Mouse (Mus musculus) hindbrain, embryonic 16.5 days (tissue): ENCODE results near the gene Lrit3. TPM values are rescaled to one million over a fixed set of nuclear protein-coding genes. Genes with fewer than 3 reads are reported as not detected.

Source experiments
- ATAC-seq: fragments of 200-750 bp; cut with Nextera tagmentation; 2 replicates; pipeline ENCODE4 v1.8.0; 2017; ENCODE audit warnings: moderate TSS enrichment, moderate library complexity
- H3K27ac ChIP-seq: fragments of 300-500 bp; sonication (generic); 2 replicates; pipeline ENCODE4 v1.5.1; 2014; ENCODE audit warnings: low read depth, mild to moderate bottlenecking, control low read depth, low read length, moderate library complexity
- H3K27me3 ChIP-seq: fragments of 300-500 bp; sonication (generic); replicated peaks from 2 replicates; pipeline ENCODE4 v1.6.1; 2014; ENCODE audit warnings: low read length; ENCODE audit not compliant: control insufficient read depth, insufficient read depth
- H3K36me3 ChIP-seq: fragments of 300-500 bp; sonication (generic); 2 replicates; pipeline ENCODE4 v1.6.1; 2014; ENCODE audit warnings: mild to moderate bottlenecking, low read length, moderate library complexity, mixed read lengths; ENCODE audit not compliant: control insufficient read depth, insufficient read depth
- H3K4me1 ChIP-seq: fragments of 300-500 bp; sonication (generic); 2 replicates; pipeline ENCODE4 v1.6.1; 2014; ENCODE audit warnings: low read depth, low read length; ENCODE audit not compliant: control insufficient read depth, insufficient read depth
- H3K4me2 ChIP-seq: fragments of 300-500 bp; sonication (generic); 2 replicates; pipeline ENCODE4 v1.6.1; 2014; ENCODE audit warnings: mild to moderate bottlenecking, low read length, control low read depth, moderate library complexity
- H3K4me3 ChIP-seq: fragments of 300-500 bp; sonication (generic); 2 replicates; pipeline ENCODE4 v1.5.1; 2014; ENCODE audit warnings: mild to moderate bottlenecking, low read length, control low read depth, moderate library complexity
- H3K9ac ChIP-seq: fragments of 300-500 bp; sonication (generic); 2 replicates; pipeline ENCODE4 v1.6.1; 2014; ENCODE audit warnings: low read depth, mild to moderate bottlenecking, control low read depth, low read length, moderate library complexity
- H3K9me3 ChIP-seq: fragments of 300-500 bp; sonication (generic); 2 replicates; pipeline ENCODE4 v1.6.1; 2014; ENCODE audit warnings: mild to moderate bottlenecking, low read length, moderate library complexity; ENCODE audit not compliant: control insufficient read depth
- WGBS: fragments of 180-500 bp; shearing (Covaris S2); extraction: QIAGEN DNeasy Blood & Tissue Kit; methylation state at CpG from one replicate; pipeline ENCODE4 v1.1.7; 2014; 5-methylcytosine and 5-hydroxymethylcytosine counted together
- polyA plus RNA-seq: library from polyadenylated mRNA; unstranded; fragments of >200 nt; fragmentation: Nextera tagmentation; extraction: Ambion mirVana; gene quantifications from 2 replicates; pipeline ENCODE4 v1.2.1, GENCODE M21; 2015

Gene Lrit3
- polyA plus RNA-seq: not detected in 2 replicates

- H3K4me3 ChIP-seq: no peak within 1 kb of the TSS
- H3K4me1 ChIP-seq: no peaks in the 10 kb centered on the region
- no peak within 1 kb of the TSS for H3K4me2 ChIP-seq
- no peak for ATAC-seq
- no peak within 1 kb of the TSS for H3K9ac ChIP-seq
- 85% methylated on average over 10 of the region's 10 CpGs for WGBS
- no peaks in the 10 kb centered on the region for H3K27me3 ChIP-seq
- no peak within 1 kb of the TSS for H3K27ac ChIP-seq
- no peaks in the 10 kb centered on the region for H3K9me3 ChIP-seq
- no peaks in the 10 kb centered on the region for H3K36me3 ChIP-seq
Observed at GRCm38 (mm10) chr3:129803765-129804164, at the start of gene Lrit3. Gene Lrit3, minus strand, starts transcription at chr3:129804030.

GRCm38 (mm10) chr3:129846846-129847245 lies 43.0 kb upstream of the Lrit3 start:
- Histone ChIP-seq H3K4me1 (no peaks in the 10 kb centered on the region), H3K4me2 (no peak overlapping the region), H3K4me3 (no peak overlapping the region), H3K27me3 (no peaks in the 10 kb centered on the region), H3K9me3 (no peaks in the 10 kb centered on the region), H3K9ac (no peak overlapping the region), H3K36me3 (no peaks in the 10 kb centered on the region), H3K27ac (no peak overlapping the region)
- 88% methylated on average over 7 of the region's 7 CpGs for WGBS
- no peak for ATAC-seq

- no peak overlapping the region for H3K4me2 ChIP-seq
- no peaks in the 10 kb centered on the region for H3K36me3 ChIP-seq
- ATAC-seq: no peak
- WGBS: 86% methylated on average over 2 of the region's 2 CpGs
- H3K9me3 ChIP-seq: no peaks in the 10 kb centered on the region
- H3K4me1 ChIP-seq: no peaks in the 10 kb centered on the region
- H3K27me3 ChIP-seq: no peaks in the 10 kb centered on the region
- no peak overlapping the region for H3K4me3 ChIP-seq
- no peak overlapping the region for H3K9ac ChIP-seq
- H3K27ac ChIP-seq: no peak overlapping the region
Observed at GRCm38 (mm10) chr3:129845868-129846267, 42.0 kb upstream of the Lrit3 start.

- Histone ChIP-seq H3K36me3 (no peaks in the 10 kb centered on the region), H3K4me1 (no peaks in the 10 kb centered on the region), H3K27ac (no peak overlapping the region), H3K4me3 (no peak overlapping the region), H3K4me2 (no peak overlapping the region), H3K27me3 (no peaks in the 10 kb centered on the region), H3K9ac (no peak overlapping the region), H3K9me3 (no peaks in the 10 kb centered on the region)
- no peak for ATAC-seq
- 30% methylated on average over 7 of the region's 7 CpGs for WGBS
Observed at GRCm38 (mm10) chr3:129838017-129838416, 34.2 kb upstream of the Lrit3 start.

- Histone ChIP-seq H3K9me3 (no peaks in the 10 kb centered on the region), H3K4me2 (no peak overlapping the region)
- WGBS: 93% methylated on average over 6 of the region's 6 CpGs
Observed at GRCm38 (mm10) chr3:129836965-129837364, 33.1 kb upstream of the Lrit3 start.

GRCm38 (mm10) chr3:129836051-129836697 lies 32.3 kb upstream of the Lrit3 start:
- 19% methylated on average over 11 of the region's 11 CpGs for WGBS
- no peaks in the 10 kb centered on the region for H3K4me1 ChIP-seq
- ATAC-seq: no peak
- peak overlapping the region; percentile 8 for H3K4me2 ChIP-seq
- H3K9me3 ChIP-seq: no peaks in the 10 kb centered on the region
- H3K36me3 ChIP-seq: no peaks in the 10 kb centered on the region
- H3K27me3 ChIP-seq: no peaks in the 10 kb centered on the region
- H3K4me3 ChIP-seq: no peak overlapping the region
- no peak overlapping the region for H3K9ac ChIP-seq
- H3K27ac ChIP-seq: no peak overlapping the region

More at GRCm38 (mm10) chr3:129836965-129837364, 33.1 kb upstream of the Lrit3 start:
- ATAC-seq: no peak
- H3K27me3 ChIP-seq: no peaks in the 10 kb centered on the region
- H3K27ac ChIP-seq: no peak overlapping the region
- H3K4me3 ChIP-seq: no peak overlapping the region
- no peaks in the 10 kb centered on the region for H3K4me1 ChIP-seq
- no peak overlapping the region for H3K9ac ChIP-seq
- H3K36me3 ChIP-seq: no peaks in the 10 kb centered on the region

GRCm38 (mm10) chr3:129835388-129835934 lies 31.6 kb upstream of the Lrit3 start, which contains the start of gene Cfi:
Gene Cfi, plus strand, starts transcription at chr3:129835884.
- no peaks in the 10 kb centered on the region for H3K27me3 ChIP-seq
- H3K9me3 ChIP-seq: no peaks in the 10 kb centered on the region
- no peak within 1 kb of the TSS for H3K4me3 ChIP-seq
- no peaks in the 10 kb centered on the region for H3K36me3 ChIP-seq
- ATAC-seq: no peak
- WGBS: 66% methylated on average over 6 of the region's 6 CpGs
- H3K4me2 ChIP-seq: peak within 1 kb of the TSS; percentile 8
- no peak within 1 kb of the TSS for H3K9ac ChIP-seq
- H3K4me1 ChIP-seq: no peaks in the 10 kb centered on the region
- no peak within 1 kb of the TSS for H3K27ac ChIP-seq

GRCm38 (mm10) chr3:129831035-129831568 lies 27.3 kb upstream of the Lrit3 start, which contains the start of gene Gar1:
Gene Gar1, minus strand, starts transcription at chr3:129831396.
- Histone ChIP-seq H3K9me3 (no peaks in the 10 kb centered on the region), H3K4me3 (peak within 1 kb of the TSS; percentile 85), H3K36me3 (peaks cover 5% of the 10 kb centered on the region; the same call in 1 of the 2 replicates), H3K4me2 (peak within 1 kb of the TSS; percentile 75), H3K27me3 (no peaks in the 10 kb centered on the region), H3K9ac (peak within 1 kb of the TSS; percentile 69), H3K27ac (peak within 1 kb of the TSS; percentile 89), H3K4me1 (peaks cover 9% of the 10 kb centered on the region)
- ATAC-seq: peak; percentile 98
- 1% methylated on average over 58 of the region's 60 CpGs for WGBS

- under 1% methylated on average over 44 of the region's 45 CpGs for WGBS
- H3K27me3 ChIP-seq: no peaks in the 10 kb centered on the region
- peak overlapping the region; percentile 58 for H3K4me2 ChIP-seq
Observed at GRCm38 (mm10) chr3:129830626-129831025, 26.8 kb upstream of the Lrit3 start.

More at GRCm38 (mm10) chr3:129830626-129831025, 26.8 kb upstream of the Lrit3 start:
- Histone ChIP-seq H3K27ac (peak overlapping the region; percentile 89), H3K9me3 (no peaks in the 10 kb centered on the region), H3K4me1 (peaks cover 9% of the 10 kb centered on the region), H3K4me3 (peak overlapping the region; percentile 85), H3K36me3 (peaks cover 9% of the 10 kb centered on the region; the same call in 1 of the 2 replicates), H3K9ac (peak overlapping the region; percentile 69)
- no peak for ATAC-seq
